Mouse (Mus musculus) CH12.LX (cell line): Measurements from ENCODE around the gene Scn4a. TPM values are rescaled to one million over a fixed set of nuclear protein-coding genes. Genes with fewer than 3 reads are reported as not detected.

ENCODE experiments used
- DNase-seq: peaks from one replicate; pipeline ENCODE4 v3.0.0-alpha.2; 2013; ENCODE audit errors: extremely low read depth
- H3K27ac ChIP-seq: 2 replicates; pipeline ENCODE4 v1.5.1; 2012; ENCODE audit warnings: low read depth, mild to moderate bottlenecking, control low read depth, moderate library complexity; ENCODE audit not compliant: insufficient read depth
- H3K27me3 ChIP-seq: replicated peaks from 2 replicates; pipeline ENCODE3; 2012; ENCODE audit warnings: inconsistent platforms
- H3K36me3 ChIP-seq, 2 experiments: replicated peaks in 1 of 2; 2 replicates each; pipeline versions ENCODE3 to v1.6.1; 2012; ENCODE audit warnings: inconsistent platforms in 1 of 2, low read length in 1 of 2, mild to moderate bottlenecking in 1 of 2, mixed read lengths in 1 of 2, moderate library complexity in 1 of 2; ENCODE audit not compliant: control insufficient read depth in 1 of 2, insufficient read depth in 1 of 2
- H3K4me1 ChIP-seq, 2 experiments: 2 replicates each; pipeline ENCODE4 v1.6.1; 2012; ENCODE audit warnings: inconsistent platforms in 1 of 2, moderate library complexity in 1 of 2; ENCODE audit not compliant: insufficient read depth in 2 of 2, control insufficient read depth in 1 of 2
- H3K4me2 ChIP-seq: 2 replicates; pipeline ENCODE4 v1.6.1; 2012; ENCODE audit warnings: low read depth, mild to moderate bottlenecking, control low read depth; ENCODE audit not compliant: poor library complexity, insufficient read depth, severe bottlenecking
- H3K4me3 ChIP-seq, 3 experiments: fragments of 150-350 bp in 1 of 3; sonication (generic) in 1 of 3; replicated peaks in 1 of 3; 2 replicates each; pipeline versions ENCODE3 to v1.5.1; 2011 to 2012; ENCODE audit warnings: low read depth in 2 of 3, low read length in 2 of 3, mild to moderate bottlenecking in 2 of 3, moderate library complexity in 2 of 3, control low read depth in 1 of 3, improper control_type of control experiment in 1 of 3, inconsistent platforms in 1 of 3, mixed read lengths in 1 of 3; ENCODE audit not compliant: poor library complexity in 1 of 3
- H3K79me2 ChIP-seq: replicated peaks from 2 replicates; pipeline ENCODE4 v1.6.1; 2012; ENCODE audit warnings: mild to moderate bottlenecking, moderate library complexity; ENCODE audit not compliant: control insufficient read depth, poor library complexity, insufficient read depth, severe bottlenecking; ENCODE audit errors: extremely low read depth
- H3K9ac ChIP-seq: 2 replicates; pipeline ENCODE4 v1.6.1; 2012; ENCODE audit warnings: low read depth, mild to moderate bottlenecking, control low read depth, moderate library complexity; ENCODE audit not compliant: insufficient read depth
- H3K9me3 ChIP-seq: replicated peaks from 2 replicates; pipeline ENCODE3; 2012; ENCODE audit warnings: low read length, inconsistent platforms, mixed read lengths
- POLR2A ChIP-seq: IDR thresholded peaks from 2 replicates; pipeline ENCODE4 v1.6.1; 2011; ENCODE audit warnings: low read depth, mild to moderate bottlenecking, improper control_type of control experiment, low read length
- SIN3A ChIP-seq: IDR thresholded peaks from 2 replicates; pipeline ENCODE4 v1.6.1; 2012; ENCODE audit warnings: low read length, improper control_type of control experiment, inconsistent platforms
- TCF12 ChIP-seq: IDR thresholded peaks from 2 replicates; pipeline ENCODE4 v1.6.1; 2014; ENCODE audit warnings: low read depth, mild to moderate bottlenecking, inconsistent platforms, low read length, improper control_type of control experiment
- dilution Hi-C: fragments of 300-500 bp; cut with MboI; formaldehyde crosslinking; loops from 2 replicates; pipeline ENCODE4 v1.14.3; 2020; ENCODE audit warnings: low sequenced_read_pairs; ENCODE audit not compliant: extremely low pct_unique_long_range_greater_than_20kb, extremely low pct_ligation_motif_present
- in situ Hi-C: fragments of 300-500 bp; cut with MboI; formaldehyde crosslinking; loops from 3 replicates; pipeline ENCODE4 v1.14.3; 2019; ENCODE audit warnings: low sequenced_read_pairs, low pct_ligation_motif_present, low pct_unique_long_range_greater_than_20kb, mixed read lengths
- polyA plus RNA-seq: library from polyadenylated mRNA; unstranded; fragments of >175 nt; gene quantifications from 2 replicates; pipeline ENCODE4 v1.2.1, GENCODE M21; 2012; ENCODE audit warnings: low read depth; ENCODE audit not compliant: insufficient read length
- total RNA-seq, 2 experiments: library from RNA; depleted of rRNA; stranded (reverse); fragments of 300-350 nt in 1 of 2; fragments of >200 nt in 1 of 2; gene quantifications; 2 replicates each; pipeline ENCODE4 v1.2.3; 2012 to 2014

The Scn4a gene
- total and polyA plus RNA-seq, 3 experiments: 0.55 to 0.97 (median 0.64) TPM

GRCm38 (mm10) chr11:106269060-106269431 is 84.0 kb downstream of the Scn4a start:
- TF ChIP-seq TCF12 (peak; percentile 15; the same call in 1 of the 2 replicates), SIN3A (0 out of 2 replicates have a peak, but pooled peaks have one; percentile 35), POLR2A (no peak)
- TF ChIP-seq, all 38 proteins: peak for 2
- Histone ChIP-seq H3K27me3 (no peaks in the 10 kb centered on the region), H3K4me1 (peaks cover 15 to 61% of the 10 kb centered on the region in 2 experiments), H3K79me2 (peaks cover 40% of the 10 kb centered on the region), H3K9ac (no peak overlapping the region), H3K4me2 (0 out of 2 replicates have a peak overlapping the region, but pooled peaks have one; percentile 2), H3K9me3 (no peaks in the 10 kb centered on the region), H3K4me3 (no peak overlapping the region), H3K36me3 (peaks cover 38 to 52% of the 10 kb centered on the region in 2 experiments), H3K27ac (peak overlapping the region; percentile 54; the same call in 1 of the 2 replicates)
- DNase-seq: peak; percentile 71
- dilution Hi-C loops: no loop called here
- in situ Hi-C loops: no loop called here

Other genes with a start within 250 kb of the Scn4a start
- not detected in 2 replicates for gene Gm10840, start 192.4 kb downstream of the Scn4a start, total RNA-seq (2012; rRNA removed)
- gene Gm10840, start 192.4 kb downstream of the Scn4a start, total RNA-seq (2014; rRNA removed): not detected in 2 replicates
- not detected in 2 replicates for gene Gm10840, start 192.4 kb downstream of the Scn4a start, polyA plus RNA-seq
- gene Limd2, start 192.4 kb downstream of the Scn4a start, total RNA-seq (2012; rRNA removed): 249 and 275 TPM in 2 replicates
- gene Limd2, start 192.4 kb downstream of the Scn4a start, total RNA-seq (2014; rRNA removed): 344 and 367 TPM in 2 replicates
- 520 and 563 TPM in 2 replicates for gene Limd2, start 192.4 kb downstream of the Scn4a start, polyA plus RNA-seq
- gene Strada, start 151.1 kb downstream of the Scn4a start, total RNA-seq (2012; rRNA removed): 36.8 and 39.4 TPM in 2 replicates
- 40.1 and 41.7 TPM in 2 replicates for gene Strada, start 151.1 kb downstream of the Scn4a start, total RNA-seq (2014; rRNA removed)
- 48.7 and 51.7 TPM in 2 replicates for gene Strada, start 151.1 kb downstream of the Scn4a start, polyA plus RNA-seq
- 53.2 and 66.7 TPM in 2 replicates for gene Ccdc47, start 136.9 kb downstream of the Scn4a start, total RNA-seq (2012; rRNA removed)
- 44.5 and 46.1 TPM in 2 replicates for gene Ccdc47, start 136.9 kb downstream of the Scn4a start, total RNA-seq (2014; rRNA removed)
- 80.8 and 94.1 TPM in 2 replicates for gene Ccdc47, start 136.9 kb downstream of the Scn4a start, polyA plus RNA-seq
- gene Ddx42, start 136.4 kb downstream of the Scn4a start, total RNA-seq (2012; rRNA removed): 63.8 and 69.0 TPM in 2 replicates
- 65.3 and 65.5 TPM in 2 replicates for gene Ddx42, start 136.4 kb downstream of the Scn4a start, total RNA-seq (2014; rRNA removed)
- 89.1 and 94.6 TPM in 2 replicates for gene Ddx42, start 136.4 kb downstream of the Scn4a start, polyA plus RNA-seq
- gene Ftsj3, start 97.2 kb downstream of the Scn4a start, total RNA-seq (2012; rRNA removed): 178 and 269 TPM in 2 replicates
- gene Ftsj3, start 97.2 kb downstream of the Scn4a start, total RNA-seq (2014; rRNA removed): 215 and 223 TPM in 2 replicates
- gene Ftsj3, start 97.2 kb downstream of the Scn4a start, polyA plus RNA-seq: 298 and 354 TPM in 2 replicates
- 250 and 344 TPM in 2 replicates for gene Psmc5, start 97.1 kb downstream of the Scn4a start, total RNA-seq (2012; rRNA removed)
- 139 and 151 TPM in 2 replicates for gene Psmc5, start 97.1 kb downstream of the Scn4a start, total RNA-seq (2014; rRNA removed)
- gene Psmc5, start 97.1 kb downstream of the Scn4a start, polyA plus RNA-seq: 344 and 352 TPM in 2 replicates
- 89.4 and 94.3 TPM in 2 replicates for gene Smarcd2, start 80.3 kb downstream of the Scn4a start, total RNA-seq (2012; rRNA removed)
- gene Smarcd2, start 80.3 kb downstream of the Scn4a start, total RNA-seq (2014; rRNA removed): 105 and 110 TPM in 2 replicates
- gene Smarcd2, start 80.3 kb downstream of the Scn4a start, polyA plus RNA-seq: 103 and 116 TPM in 2 replicates
- gene Tcam1, start 76.6 kb downstream of the Scn4a start, total RNA-seq (2012; rRNA removed): 4.2 and 5.9 TPM in 2 replicates
- gene Tcam1, start 76.6 kb downstream of the Scn4a start, total RNA-seq (2014; rRNA removed): 0.68 and 0.82 TPM in 2 replicates
- gene Tcam1, start 76.6 kb downstream of the Scn4a start, polyA plus RNA-seq: 0.64 and 0.99 TPM in 2 replicates
- 0.38 and 0.46 TPM in 2 replicates for gene Gh, start 51.4 kb downstream of the Scn4a start, total RNA-seq (2012; rRNA removed)
- gene Gh, start 51.4 kb downstream of the Scn4a start, total RNA-seq (2014; rRNA removed): 0.31 and 0.68 TPM in 2 replicates
- gene Gh, start 51.4 kb downstream of the Scn4a start, polyA plus RNA-seq: 0.76 and 1.0 TPM in 2 replicates
- 503 and 527 TPM in 2 replicates for gene Cd79b, start 38.5 kb downstream of the Scn4a start, total RNA-seq (2012; rRNA removed)
- gene Cd79b, start 38.5 kb downstream of the Scn4a start, total RNA-seq (2014; rRNA removed): 636 and 689 TPM in 2 replicates
- 678 and 741 TPM in 2 replicates for gene Cd79b, start 38.5 kb downstream of the Scn4a start, polyA plus RNA-seq
- gene Prr29, start 12.2 kb upstream of the Scn4a start, total RNA-seq (2012; rRNA removed): 0.17 TPM in 1 of 2 replicates, not detected in the other
- gene Prr29, start 12.2 kb upstream of the Scn4a start, total RNA-seq (2014; rRNA removed): not detected in 2 replicates
- 0.21 TPM in 1 of 2 replicates, not detected in the other for gene Prr29, start 12.2 kb upstream of the Scn4a start, polyA plus RNA-seq
- 15.3 and 27.3 TPM in 2 replicates for gene Icam2, start 34.8 kb upstream of the Scn4a start, total RNA-seq (2012; rRNA removed)
- 40.1 and 44.3 TPM in 2 replicates for gene Icam2, start 34.8 kb upstream of the Scn4a start, total RNA-seq (2014; rRNA removed)
- gene Icam2, start 34.8 kb upstream of the Scn4a start, polyA plus RNA-seq: 23.7 and 26.7 TPM in 2 replicates
- 15.2 and 21.7 TPM in 2 replicates for gene Ern1, start 134.6 kb upstream of the Scn4a start, total RNA-seq (2012; rRNA removed)
- 3.0 TPM in 2 replicates for gene Ern1, start 134.6 kb upstream of the Scn4a start, total RNA-seq (2014; rRNA removed)
- 6.9 and 7.7 TPM in 2 replicates for gene Ern1, start 134.6 kb upstream of the Scn4a start, polyA plus RNA-seq